Mouse (Mus musculus): ENCODE results near the gene Gm20716.

Gene Gm20716

GRCm38 (mm10) chr2:168229116-168230025 lies 793 bp downstream of the Gm20716 start:
- peak in 1 of 2 experiments; percentile 44 for DNase-seq (ENCODE audit: low read depth in 2 of 2, low spot score in 2 of 2)

- no peak for DNase-seq (ENCODE audit: low read depth in 2 of 2, low spot score in 2 of 2)
Measured at GRCm38 (mm10) chr2:168223326-168223725, 6.8 kb downstream of the Gm20716 start.

- DNase-seq (ENCODE audit: low read depth in 2 of 2, low spot score in 2 of 2): no peak
Measured at GRCm38 (mm10) chr2:168213788-168214397, 16.3 kb downstream of the Gm20716 start.

GRCm38 (mm10) chr2:168207883-168208282 lies 22.3 kb downstream of the Gm20716 start:
- no peak for DNase-seq (ENCODE audit: low read depth in 2 of 2, low spot score in 2 of 2)

- DNase-seq (ENCODE audit: low read depth in 2 of 2, low spot score in 2 of 2): peak; percentile 96 to 97
Measured at GRCm38 (mm10) chr2:168206725-168207644, 23.2 kb downstream of the Gm20716 start, which contains the start of gene Adnp. Gene Adnp (minus strand): TSS chr2:168207112.

- peak in 1 of 2 experiments; percentile 10 for DNase-seq (ENCODE audit: low read depth in 2 of 2, low spot score in 2 of 2)
Measured at GRCm38 (mm10) chr2:168205681-168206631, 24.2 kb downstream of the Gm20716 start.

- DNase-seq (ENCODE audit: low read depth in 2 of 2, low spot score in 2 of 2): peak; percentile 89 to 95
Measured at GRCm38 (mm10) chr2:168205265-168205664, 24.9 kb downstream of the Gm20716 start.

GRCm38 (mm10) chr2:168204476-168204999 lies 25.6 kb downstream of the Gm20716 start:
- no peak for DNase-seq (ENCODE audit: low read depth in 2 of 2, low spot score in 2 of 2)

- no peak for DNase-seq (ENCODE audit: low read depth in 2 of 2, low spot score in 2 of 2)
Measured at GRCm38 (mm10) chr2:168200014-168200691, 30.0 kb downstream of the Gm20716 start.

GRCm38 (mm10) chr2:168199476-168199875 lies 30.7 kb downstream of the Gm20716 start:
- no peak for DNase-seq (ENCODE audit: low read depth in 2 of 2, low spot score in 2 of 2)

GRCm38 (mm10) chr2:168198421-168198820 lies 31.7 kb downstream of the Gm20716 start:
- DNase-seq (ENCODE audit: low read depth in 2 of 2, low spot score in 2 of 2): no peak

- no peak for DNase-seq (ENCODE audit: low read depth in 2 of 2, low spot score in 2 of 2)
Measured at GRCm38 (mm10) chr2:168195721-168196120, 34.4 kb downstream of the Gm20716 start.

- DNase-seq (ENCODE audit: low read depth in 2 of 2, low spot score in 2 of 2): no peak
Measured at GRCm38 (mm10) chr2:168193685-168194084, 36.5 kb downstream of the Gm20716 start.

- DNase-seq (ENCODE audit: low read depth in 2 of 2, low spot score in 2 of 2): no peak
Measured at GRCm38 (mm10) chr2:168191856-168192255, 38.3 kb downstream of the Gm20716 start.

GRCm38 (mm10) chr2:168175946-168176345 lies 54.2 kb downstream of the Gm20716 start:
- DNase-seq (ENCODE audit: low read depth in 2 of 2, low spot score in 2 of 2): no peak

- peak; percentile 40 to 48 for DNase-seq (ENCODE audit: low read depth in 2 of 2, low spot score in 2 of 2)
Measured at GRCm38 (mm10) chr2:168170167-168170685, 59.9 kb downstream of the Gm20716 start.

GRCm38 (mm10) chr2:168169800-168170113 lies 60.4 kb downstream of the Gm20716 start:
- DNase-seq (ENCODE audit: low read depth in 2 of 2, low spot score in 2 of 2): no peak

- DNase-seq (ENCODE audit: low read depth in 2 of 2, low spot score in 2 of 2): no peak
Measured at GRCm38 (mm10) chr2:168168892-168169799, 61.0 kb downstream of the Gm20716 start.

All from CD8-positive naive resting alpha-beta T cell, adult 2 months (primary cell).